Mouse (Mus musculus) natural killer cell, adult 2 months (primary cell): ENCODE measurements around the gene Trpv3.
"Not testable (repeated sequence)": the region's sequence is repeated elsewhere in the genome, so short reads cannot be mapped to it uniquely, and the experiment has no call there.

ENCODE experiments used
- DNase-seq, 2 experiments: peaks; one replicate each; pipeline ENCODE4 v3.0.0; 2022; ENCODE audit warnings: low spot score in 2 of 2

Trpv3 gene

GRCm38 (mm10) chr11:73284351-73284750 lies 17.2 kb downstream of the Trpv3 start:
- no peak for DNase-seq

DNA sequence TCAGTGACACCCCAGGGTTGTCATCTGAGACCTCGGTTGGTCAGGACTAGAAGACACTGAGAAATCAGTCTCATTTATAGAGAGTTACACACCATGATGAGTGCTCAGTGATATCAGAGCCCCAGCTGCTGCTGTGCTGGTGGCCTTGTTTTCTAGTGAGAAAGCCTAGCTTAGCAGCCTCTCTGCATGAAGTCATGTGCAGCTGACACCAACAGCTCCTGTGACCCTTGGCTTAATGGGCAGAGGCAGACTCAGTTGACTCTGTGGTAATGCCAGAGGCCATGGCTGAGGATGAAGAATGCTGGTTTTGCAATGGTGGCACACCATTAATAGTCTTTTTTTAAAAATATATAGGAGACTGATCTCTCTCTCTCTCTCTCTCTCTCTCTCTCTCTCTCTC lies 22.4 kb downstream of the Trpv3 start:
- DNase-seq, result no peak

DNA sequence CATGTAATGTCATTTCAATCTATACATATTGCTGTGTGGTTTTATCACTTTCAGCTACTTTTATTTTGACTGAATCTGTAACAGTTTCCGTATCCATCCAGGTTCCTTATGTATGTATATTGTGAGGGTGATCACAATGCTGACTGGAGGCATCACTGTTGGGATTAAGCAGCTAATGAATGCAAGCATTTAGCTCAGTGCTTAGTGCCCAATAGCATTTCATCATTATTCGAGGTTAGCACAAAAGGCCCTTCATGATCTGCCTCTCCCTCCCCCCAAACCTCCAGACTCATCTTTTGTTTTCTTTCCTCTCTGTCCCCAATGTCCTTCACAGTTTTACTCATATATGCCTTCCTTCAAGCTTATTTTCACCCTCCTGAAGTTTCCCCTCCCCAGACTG lies 35.9 kb downstream of the Trpv3 start:
- no peak for DNase-seq

- DNase-seq, result no peak
Measured at GRCm38 (mm10) chr11:73315961-73316360, 48.8 kb downstream of the Trpv3 start.

- DNase-seq, result not testable (repeated sequence)
Measured at GRCm38 (mm10) chr11:73318581-73318980, 51.4 kb downstream of the Trpv3 start.

GRCm38 (mm10) chr11:73321064-73321463 lies 53.9 kb downstream of the Trpv3 start:
- not testable (repeated sequence) for DNase-seq

DNA sequence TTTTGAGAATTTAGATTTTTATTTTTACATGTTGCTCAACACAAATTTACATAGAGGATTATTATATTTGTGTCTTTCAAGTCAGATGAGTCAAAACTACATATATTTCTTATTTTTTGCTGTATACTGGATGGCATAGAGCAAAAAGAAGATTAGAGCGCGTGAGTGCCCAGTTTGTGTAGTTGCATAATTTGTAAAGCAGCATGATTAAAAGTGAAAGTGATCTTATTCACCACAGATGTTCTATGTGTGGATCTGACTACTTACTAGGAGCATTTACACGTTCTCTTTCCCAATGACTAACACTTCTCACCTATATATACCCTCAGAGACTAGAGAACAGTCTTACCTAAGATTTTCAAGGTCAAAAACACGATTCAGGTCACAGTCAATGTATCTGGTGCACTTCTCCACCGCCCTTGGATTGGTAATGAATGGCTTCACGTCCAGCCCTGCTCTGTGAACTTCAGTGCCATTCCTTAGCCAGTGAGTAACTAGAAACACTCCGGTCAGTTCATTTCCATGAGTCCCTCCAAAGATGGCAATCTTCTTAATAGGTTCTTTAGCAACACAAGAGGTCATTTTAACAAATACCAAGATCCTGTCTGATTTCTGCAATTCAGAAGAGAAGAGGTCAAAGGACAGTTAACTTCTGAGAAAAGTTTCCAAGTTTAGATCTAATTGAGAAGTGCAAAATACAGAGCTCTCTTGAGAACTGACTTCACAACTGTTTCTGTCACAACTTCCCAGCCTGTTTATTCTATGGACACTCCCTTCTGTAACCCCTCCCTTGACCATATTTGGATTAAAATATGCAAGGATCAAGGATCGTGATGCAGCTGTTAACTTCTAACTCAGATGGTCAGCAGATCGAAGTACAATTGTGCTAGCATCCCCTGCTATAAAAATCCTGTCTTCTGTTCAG lies 57.0 kb downstream of the Trpv3 start:
- no peak for DNase-seq

DNA sequence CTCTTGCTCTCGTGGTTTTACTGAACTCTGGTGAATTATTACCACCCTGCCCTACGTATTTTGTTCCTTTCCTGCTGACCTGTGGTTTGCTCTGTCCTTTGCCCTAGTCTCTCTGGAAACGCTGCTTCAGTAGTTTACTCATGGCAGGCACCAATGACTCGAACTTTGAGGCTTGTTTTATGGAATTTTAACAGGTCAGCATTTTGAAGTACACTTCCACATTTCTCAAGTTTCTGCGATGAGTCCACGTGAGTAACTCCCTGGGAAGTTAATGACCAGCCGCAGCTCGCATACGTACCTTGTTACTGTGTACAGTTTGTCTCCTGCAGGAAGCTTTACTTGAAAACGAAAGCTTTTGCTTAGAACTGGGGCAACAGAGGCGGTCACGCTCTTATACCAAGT lies 59.3 kb downstream of the Trpv3 start:
- no peak for DNase-seq

- no peak for DNase-seq
Measured at GRCm38 (mm10) chr11:73327361-73327760, 60.2 kb downstream of the Trpv3 start.

DNA sequence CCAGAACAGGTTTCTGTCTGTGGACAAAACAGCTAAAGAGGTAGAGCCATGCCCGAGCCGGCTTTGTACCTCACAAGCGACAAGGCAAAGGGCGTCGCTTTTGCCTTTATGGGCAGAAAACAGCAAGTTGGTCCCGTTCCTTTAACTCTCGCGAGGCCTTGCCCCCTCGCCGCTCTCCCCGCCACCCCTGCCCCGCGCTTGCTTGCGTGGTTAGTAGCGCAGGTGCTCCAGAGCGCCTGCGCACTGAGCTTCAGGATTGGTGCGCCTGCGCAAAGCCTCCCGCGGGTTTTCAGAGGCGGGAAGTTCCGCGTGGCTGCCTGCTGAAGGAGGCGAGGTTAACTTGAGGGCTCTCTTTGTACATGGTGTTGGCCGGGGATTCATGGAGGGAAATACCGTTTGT lies 62.3 kb downstream of the Trpv3 start, which contains the start of the genes Aspa, Gm49340 and Spata22:
Gene Aspa (minus strand): TSS at position 155 of the 400 bp plus-strand sequence.
Gene Gm49340 (plus strand): TSS at position 300 of the 400 bp plus-strand sequence.
Gene Spata22 (plus strand): TSS at position 300 of the 400 bp plus-strand sequence.
- DNase-seq, result no peak

- no peak for DNase-seq
Measured at GRCm38 (mm10) chr11:73333357-73333756, 66.2 kb downstream of the Trpv3 start.

GRCm38 (mm10) chr11:73336919-73337318 lies 69.7 kb downstream of the Trpv3 start:
- DNase-seq, result no peak
